Mouse (Mus musculus) right cerebral cortex, postnatal 10 days (tissue): ENCODE data around the gene Samsn1.

Experiments used
- DNase-seq, 2 experiments: peaks; one replicate each; pipeline ENCODE4 v3.0.0; 2021; ENCODE audit warnings: low spot score in 2 of 2

The Samsn1 gene

DNA sequence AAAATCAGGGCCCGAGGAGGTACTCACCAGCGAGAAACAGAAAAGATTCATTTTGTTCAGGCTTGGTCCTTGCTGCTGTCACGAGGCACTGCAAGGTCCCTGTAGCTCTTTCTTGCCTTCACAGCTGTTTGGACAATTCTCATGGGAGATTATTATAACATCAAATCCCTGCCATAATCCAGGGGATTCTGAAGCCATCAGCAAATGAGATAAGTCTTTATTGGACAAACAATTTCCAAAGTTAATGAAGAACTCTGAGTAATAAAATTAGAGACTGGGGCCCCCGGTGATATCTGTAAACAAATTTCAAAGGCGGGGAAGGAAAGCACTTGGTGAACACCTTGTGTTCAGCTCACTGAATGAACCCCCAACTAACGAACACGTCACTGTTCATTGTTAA, at the start of gene Samsn1:
Gene Samsn1, minus strand, starts transcription at position 101 of the 400 bp plus-strand sequence.
- no peak for DNase-seq

DNA sequence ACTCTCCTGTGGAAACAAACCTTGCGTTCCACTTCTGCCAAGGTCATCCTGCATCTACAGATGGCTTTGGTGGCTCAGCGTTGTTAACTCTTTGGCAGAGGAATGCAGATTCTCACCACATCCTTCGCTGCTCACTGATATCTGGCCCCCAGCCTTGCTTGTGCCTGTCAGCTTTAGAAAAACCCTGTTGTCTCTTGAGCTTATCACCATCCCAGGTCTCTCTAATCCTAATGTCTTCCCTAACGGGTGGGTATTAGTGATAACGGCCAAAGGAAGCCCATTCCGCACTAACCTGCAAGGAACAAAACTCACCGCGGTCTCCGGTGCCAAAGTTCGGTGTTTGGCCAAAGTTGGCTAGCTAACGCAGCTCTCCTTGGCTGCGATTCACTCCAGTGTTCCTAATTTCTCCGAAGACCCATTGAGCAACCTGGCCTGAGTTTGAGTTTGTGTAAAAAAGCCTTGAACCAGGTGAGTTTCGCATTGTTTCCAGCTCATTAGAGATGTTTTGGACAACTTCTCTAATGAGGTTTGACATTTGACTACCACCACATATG, 44.1 kb upstream of the Samsn1 start:
- no peak for DNase-seq

DNA sequence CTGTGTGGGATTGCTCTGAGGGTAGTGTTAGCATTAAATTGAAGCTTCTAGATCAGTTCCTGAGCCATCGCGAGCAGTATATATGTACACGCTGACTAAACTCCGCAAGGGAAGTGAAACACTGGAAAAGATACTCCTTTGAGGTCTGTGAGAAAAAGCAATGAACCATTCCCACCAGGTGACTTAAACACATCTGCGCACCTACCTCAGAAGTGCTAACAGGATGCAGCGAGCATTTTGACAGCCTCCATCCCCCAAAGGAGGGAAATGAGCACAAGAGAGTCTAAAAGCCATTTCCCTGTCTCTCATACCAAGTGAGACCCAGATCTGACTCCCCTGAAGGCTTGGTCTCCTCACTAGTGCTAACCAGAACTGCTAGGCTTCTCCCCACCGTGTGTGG, 32.9 kb upstream of the Samsn1 start:
- no peak for DNase-seq

DNA sequence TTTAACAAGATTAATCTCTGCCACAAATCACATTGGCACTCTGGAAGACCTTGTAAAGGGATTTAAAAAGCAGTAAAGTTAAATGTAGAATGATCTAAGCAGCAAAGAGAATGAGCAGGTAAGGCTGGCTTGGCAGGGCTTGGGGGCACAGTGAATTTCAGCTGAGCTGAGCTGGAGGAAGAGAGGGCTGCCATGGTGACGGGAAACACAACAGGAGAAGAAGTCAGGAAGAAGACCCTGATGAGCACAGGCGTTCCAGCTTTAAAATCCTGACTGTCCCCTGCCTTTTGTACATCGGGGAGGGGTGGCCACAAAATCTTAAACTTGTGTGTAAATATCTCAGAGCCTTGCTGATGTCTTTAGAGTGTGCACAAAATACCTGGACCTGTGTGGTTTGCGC, 32.0 kb upstream of the Samsn1 start:
- no peak for DNase-seq

DNA sequence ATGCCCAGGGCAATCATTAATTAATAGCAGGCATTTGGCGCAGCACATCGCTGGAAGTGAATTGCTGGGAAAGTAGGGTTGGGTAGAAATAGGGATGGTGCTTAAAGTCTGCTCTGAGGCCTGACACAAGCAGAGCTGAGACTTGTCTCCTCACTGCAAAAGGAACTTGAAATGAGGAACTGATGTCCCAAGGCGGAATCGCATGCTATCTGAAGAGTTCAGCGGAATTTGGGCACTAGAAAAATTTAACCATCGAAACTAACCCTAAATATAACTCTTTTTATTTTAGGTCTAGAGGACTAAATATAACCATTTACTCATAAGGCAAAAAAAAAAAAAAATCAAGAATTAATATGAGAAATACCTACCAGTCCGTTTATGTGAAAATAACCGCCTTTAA, 31.5 kb upstream of the Samsn1 start:
- DNase-seq = no peak

DNA sequence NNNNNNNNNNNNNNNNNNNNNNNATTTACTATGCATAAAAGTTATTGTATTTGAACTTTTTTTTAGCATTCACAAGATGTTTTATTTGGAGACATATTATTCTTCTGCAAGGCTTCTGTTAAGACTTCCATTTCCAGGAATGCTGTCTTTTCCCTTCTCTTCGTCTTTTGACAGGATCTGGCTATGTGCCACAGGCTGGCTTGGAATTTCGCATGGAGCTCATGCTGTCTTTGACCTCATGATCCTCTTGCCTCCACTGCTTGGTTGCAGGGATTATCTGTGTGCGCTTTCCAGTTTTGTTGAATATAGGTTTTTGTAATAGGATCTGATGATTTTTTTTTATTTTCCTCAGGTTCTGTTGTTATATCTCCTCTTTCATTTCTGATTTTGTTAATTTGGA, 25.0 kb upstream of the Samsn1 start:
- no peak for DNase-seq

DNA sequence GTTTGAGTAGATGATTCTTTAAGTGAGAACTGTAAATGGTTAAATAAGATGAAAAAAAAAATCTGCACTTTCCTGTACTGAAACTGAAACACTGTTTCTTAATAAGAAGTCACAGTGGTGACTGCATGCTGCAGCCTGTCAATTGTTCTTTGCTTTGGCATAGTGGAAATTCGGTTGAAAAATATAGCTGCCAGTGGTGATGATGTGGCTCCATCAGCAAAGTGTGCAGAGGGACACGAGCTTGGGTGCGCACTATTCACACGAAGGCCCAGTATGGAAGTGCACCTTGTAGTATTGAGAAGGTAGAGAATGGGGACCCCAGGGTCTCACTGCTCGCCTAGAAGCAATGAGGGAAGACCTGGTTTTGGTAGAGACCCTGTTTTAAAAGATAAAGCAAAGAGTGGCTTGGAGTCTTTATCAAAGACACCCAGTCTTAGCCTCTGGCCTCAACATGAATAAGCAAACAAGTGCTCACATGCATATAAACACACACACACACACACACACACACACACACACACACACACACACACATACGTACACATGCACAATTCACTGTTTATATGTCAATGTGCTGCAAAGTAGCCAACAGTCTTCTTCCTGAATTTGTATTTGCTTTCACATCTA, 18.4 kb upstream of the Samsn1 start:
- no peak for DNase-seq

DNA sequence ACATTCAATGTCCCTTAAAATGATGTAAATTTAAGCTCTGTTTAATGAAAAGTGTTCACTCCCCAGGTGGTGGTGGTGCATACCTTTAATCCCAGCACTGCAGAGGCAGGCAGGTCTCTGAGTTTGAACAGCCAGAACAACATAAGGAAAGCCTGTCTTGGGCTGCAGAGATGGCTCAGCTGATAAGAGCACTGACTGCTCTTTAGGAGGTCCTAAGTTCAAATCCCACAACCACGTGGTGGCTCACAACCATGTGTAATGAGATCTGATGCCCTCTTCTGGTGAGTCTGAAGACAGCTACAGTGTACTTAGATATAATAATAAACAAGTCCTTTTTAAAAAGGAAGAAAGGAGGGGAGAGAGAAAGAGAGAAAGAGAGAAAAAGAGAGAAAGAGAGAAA, 2.9 kb downstream of the Samsn1 start:
- DNase-seq = no peak

DNA sequence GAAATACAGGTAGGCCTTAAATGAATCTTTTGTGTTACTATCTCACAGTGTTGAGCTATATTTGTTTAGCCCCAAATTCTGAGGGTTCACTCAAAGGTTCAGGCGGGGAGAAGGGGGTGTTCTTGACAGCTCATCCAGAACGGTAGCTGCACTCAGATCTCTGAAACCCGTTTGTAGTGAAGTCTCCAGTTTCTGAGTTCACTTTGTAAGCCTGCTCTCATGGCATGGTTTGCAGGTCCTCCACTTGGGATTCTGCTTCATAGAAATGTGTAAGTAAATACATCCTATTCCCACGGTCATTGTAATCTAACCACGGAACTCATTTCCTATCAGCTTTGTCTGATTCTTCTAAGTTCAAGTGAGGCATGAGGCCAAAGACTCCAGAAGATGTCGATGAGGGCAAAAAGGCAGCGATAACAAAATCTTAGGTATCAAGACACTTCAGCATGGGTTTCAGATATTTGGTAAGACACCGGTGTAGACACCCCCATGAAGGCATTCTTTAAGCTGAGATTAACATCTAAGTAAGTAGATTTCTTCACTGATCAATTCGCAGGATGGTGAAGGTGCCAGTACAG, 18.2 kb downstream of the Samsn1 start:
- no peak for DNase-seq

DNA sequence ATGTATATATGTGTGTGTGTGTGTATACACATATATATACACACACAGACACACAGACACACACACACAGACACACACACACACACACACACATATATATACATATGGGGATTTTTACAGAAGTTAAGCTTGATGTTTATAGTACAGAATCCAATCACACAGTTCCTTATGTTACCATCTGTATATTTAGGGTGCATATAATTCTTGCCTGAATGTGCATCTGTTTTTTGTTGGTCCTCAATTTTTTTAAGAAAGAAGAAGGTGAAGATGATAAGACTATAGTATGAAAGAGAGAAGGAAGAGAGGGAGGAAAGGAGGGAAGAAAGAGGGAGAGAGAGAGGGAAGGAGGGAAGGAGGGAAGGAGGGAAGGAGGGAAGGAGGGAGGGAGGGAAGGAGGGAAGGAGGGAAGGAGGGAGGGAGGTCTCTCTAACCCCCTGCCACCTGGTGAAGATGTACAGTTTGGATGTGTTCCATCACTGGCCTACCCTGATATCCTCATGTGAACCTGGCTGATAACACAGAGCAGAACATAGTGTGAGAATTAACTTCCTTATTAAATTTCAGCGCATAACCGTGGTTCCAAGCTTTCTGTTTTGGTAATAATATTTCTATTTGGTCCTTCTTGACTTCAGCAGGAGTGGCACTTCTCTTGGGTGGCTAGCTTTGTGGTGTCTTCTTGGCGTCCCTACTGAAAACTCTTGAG, 19.1 kb downstream of the Samsn1 start:
- DNase-seq = no peak

DNA sequence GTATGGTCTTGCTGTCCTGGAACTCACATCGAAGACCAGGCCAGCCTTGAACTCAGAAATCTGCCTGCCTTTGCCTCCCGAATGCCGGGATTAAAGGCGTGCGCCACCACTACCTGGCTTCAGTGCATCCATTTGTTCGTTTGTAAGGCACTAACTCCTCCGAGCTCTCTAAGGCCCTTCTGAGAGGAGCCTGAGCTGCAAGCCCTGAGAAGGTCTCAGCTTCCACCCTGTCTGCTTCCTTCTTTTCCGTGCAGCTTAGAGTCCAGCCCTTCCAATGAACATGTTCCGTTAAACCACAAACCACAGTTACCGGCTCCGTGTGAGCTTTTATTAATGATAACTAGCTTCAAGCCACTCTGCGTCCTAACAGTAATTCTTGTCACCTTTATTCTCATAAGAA, 19.8 kb downstream of the Samsn1 start:
- DNase-seq = no peak

DNA sequence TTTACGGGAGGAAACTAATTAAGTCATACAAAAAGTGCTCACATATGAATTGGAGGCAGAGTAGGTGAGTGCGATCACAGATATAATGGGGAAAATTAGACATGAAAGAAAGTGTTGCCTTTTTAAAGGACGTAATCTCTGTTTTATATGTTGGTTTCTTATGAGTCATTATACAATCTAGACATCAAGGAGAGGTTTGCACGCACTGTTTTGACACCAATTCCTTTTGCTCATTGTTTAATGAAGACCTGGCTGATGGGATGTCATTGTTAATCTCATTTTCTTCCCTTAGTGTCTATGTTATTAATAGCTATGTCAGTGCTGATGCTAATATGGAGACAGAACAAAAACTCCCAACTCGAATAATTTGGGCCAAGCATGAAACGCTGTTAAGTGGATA, 20.3 kb downstream of the Samsn1 start:
- no peak for DNase-seq

DNA sequence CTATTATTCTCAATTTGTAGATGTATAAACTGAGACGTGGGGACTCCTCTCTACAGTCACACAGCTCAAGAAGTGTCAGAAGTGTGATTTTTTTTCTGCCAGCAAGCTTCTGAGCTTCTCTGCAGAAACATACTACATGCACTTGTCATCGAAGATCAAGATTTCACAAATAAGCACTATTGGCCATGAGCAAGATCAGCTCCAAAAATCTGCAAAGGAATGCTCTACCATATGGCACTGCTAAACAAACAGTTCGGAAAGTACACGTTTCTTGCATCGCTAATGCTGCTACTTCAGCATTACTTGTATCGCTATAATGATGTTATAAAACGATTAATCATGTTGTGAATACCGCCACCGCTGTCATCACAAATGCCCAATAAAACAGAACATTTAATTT, 22.0 kb downstream of the Samsn1 start:
- no peak for DNase-seq

DNA sequence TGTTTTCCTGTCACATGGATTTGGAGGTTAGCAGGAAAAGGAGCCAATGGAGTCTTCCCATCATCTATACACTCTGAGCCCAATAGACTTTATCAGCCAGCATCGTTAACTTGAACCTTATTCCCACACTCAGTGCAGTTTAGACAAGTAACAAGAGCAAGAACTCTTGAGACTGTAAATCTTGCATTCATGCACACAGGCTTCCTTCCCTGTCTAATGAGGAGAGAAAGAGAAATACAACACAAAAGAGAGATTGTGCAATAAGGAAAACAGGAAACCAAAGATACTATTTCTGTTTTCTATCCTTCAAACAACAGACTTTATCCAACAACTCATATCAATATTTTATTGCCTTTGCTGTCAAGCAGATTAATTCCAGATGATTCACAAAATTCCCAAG, 31.9 kb downstream of the Samsn1 start:
- no peak for DNase-seq

DNA sequence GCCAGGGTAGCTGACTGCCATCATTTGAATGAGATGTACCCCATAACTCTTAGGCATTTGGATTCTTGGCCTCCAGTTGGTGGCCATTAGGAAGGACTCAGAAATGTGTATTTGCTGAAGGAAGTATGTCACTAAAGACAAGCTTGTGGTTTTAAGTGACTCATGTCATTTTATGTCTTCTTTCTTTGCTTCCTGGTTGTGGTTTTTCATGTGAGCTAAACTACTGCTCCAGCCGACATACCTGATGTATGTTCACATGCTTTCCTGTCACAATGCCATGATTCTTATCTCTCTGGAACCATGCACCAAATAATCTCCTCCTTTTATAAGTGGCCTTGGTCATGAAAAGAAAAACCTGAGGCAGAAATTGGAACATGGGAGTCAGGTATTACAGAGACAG, 38.2 kb downstream of the Samsn1 start:
- no peak for DNase-seq

DNA sequence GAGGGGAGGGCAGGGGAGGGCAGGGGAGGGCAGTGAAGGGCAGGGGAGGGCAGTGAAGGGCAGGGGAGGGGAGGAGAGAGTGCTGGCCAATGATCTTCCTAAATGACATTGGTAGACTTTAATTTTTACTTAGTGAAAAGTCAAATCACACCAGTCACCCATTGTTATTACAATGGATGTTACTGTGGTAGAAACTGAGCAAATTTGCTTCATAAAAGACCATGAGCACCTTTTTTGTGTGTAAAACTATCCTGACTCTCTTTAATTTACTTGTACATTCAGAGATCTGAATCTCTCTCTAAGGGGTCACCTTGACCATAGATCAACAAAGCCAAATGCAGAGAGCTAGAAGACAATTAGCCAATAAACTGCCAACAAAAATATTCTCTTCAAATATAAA, 42.7 kb downstream of the Samsn1 start:
- DNase-seq = no peak

DNA sequence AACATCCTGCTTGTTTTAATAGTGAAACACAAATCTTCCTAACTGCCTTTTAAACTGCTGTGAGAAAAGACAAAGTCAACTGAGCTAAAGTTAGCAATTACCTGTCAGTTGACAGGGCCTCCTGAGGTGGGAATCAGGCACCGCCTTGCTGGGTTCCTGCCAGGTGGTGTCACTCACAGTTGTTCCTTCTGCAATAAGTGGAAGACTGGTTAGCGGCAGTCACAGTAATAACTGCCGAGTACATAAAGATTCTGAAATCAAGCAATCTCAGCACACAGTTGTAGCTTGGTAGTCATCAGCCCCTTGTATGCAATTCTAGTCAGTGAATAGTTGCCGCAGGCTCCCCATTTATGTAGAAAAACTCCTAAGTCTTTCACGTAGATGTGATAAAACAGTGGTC, 44.3 kb downstream of the Samsn1 start:
- no peak for DNase-seq

DNA sequence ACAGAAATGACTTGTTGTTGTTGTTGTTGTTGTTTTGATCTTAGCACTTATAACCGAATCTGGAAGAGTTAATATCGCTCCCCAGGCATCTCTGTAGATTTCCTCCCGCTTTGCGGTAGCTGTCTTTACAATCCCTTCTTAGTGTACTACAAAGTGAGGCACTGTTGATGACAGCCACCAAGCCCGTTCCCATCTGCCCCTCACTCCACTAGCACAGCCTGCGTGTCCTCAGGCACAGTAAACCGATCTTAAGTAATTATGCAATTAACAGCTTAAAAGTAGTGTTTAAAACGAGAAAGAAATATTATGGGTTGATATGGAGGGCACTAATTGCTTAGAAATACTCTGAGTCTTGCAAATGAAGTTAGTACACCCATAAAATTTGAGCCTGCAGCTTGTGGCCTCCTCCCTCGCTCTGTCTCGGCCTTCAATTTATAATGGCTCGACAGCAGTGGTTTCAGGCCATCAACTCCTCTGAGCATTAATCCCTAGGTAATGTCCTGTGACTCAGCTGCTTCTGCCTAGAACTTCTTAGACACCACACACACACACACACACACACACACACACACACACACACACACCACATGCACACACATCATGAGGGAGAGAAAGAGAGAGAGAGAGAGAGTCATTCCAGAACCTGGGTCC, 46.3 kb downstream of the Samsn1 start:
- DNase-seq = no peak

DNA sequence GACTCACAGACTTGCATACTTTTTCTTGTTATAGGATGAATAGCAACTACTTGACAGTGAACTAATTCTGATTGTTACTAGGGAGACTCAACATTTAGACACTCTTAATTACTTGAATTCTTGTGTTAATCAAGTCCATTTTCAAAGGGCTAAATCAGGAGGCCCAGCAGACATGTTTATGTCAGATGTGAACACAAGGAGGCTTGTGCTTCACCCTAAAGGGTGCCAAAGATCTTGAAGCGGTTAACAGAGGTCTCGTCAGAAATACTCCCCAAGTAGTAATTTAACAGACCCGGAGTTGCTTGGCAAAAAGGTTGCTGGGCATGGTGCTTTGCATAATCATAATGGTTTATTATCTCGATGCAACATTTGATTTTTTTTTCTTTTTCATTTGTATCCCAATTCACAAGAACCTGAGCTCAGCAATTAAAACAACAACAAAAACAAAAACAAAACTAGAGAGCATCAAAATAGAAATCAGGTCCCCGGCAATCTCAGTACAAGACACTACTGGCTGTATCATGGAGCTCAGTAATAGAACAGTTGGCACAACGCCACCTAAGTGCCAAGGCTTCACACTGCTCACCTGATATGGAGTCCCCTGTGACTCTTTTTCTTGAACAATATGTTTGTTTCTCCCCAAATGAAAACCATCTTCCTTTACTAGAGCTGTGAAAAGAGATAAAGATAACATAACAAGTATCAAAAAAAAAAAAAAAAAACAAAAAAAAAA, 51.6 kb downstream of the Samsn1 start:
- no peak for DNase-seq

DNA sequence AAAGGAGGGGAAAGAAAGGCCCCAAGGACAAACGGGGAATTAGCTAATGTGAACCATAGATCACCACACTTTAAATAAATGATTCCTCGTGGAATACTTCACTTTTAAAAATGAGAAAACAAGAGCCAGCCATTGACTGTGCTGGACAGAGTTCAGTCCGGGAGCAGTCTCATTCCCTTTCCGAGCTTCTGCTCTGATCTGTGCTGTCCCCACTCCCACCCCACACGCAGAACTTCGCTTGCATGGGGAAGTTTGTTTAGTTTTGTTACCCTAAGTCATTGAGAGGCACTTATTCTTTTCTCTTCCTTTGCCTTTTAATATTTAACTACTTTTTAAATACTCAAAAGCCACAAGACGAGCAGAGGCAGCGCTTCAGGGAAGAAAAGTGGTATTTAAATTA, 60.1 kb downstream of the Samsn1 start:
- no peak for DNase-seq

DNA sequence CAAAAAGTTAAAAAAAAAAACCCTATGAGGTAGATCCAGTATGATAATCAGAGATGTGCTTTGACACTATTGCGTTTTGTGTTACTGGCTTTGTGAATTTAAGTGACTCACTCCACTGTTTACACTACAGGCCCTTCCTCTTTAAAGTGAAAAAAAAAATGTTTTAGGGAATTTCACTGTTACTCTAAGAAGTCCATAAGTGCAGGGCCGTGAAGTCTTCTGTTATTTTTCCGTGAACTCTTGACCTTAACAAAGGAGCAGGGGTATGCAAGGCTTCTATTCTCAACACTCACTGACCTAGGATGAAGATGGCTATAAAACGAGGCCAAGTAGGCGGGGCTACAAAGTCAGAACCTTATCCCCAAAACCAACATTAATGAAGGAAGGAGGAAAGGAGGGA, 60.6 kb downstream of the Samsn1 start:
- no peak for DNase-seq

DNA sequence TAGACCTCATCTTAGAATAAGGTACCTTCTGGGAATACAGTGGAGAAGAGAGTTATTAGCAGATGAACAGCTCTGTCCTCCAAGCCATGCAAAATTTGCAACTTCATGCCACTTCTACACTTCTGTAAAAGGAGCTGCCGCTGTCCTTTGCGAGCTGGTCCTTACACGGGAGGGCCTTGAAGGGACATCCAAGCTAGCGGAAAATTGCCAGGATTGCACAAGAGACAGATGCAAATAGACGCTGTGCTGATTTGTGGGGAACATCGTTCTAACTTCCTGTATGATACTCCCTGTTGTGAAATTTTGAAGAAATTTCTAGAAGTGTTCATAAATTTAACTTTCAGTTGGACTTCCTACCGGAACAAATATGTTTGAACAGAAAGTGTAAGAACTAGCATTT, 61.0 kb downstream of the Samsn1 start:
- no peak for DNase-seq
